ENCODE assay signal across 8 mouse cellular contexts in the genomic region with DNA sequence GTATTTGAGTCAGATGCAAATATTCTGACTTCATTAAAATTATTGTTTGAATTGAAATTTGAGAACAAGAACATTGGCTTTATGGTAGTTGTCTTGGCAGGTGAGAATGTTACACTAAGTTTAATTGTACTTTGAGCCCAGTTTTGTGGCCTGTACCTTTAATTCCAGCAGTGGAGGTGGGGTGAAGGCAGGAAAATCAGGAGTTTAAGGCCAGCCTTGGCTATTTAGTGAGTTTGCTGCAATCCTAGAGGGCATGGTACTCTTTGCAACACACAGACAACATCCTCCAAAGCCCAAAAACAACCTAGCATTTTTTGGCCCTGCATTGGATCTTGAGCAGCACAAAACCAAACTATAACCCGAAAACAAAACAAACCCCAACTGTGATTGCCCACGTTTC. TPM values are rescaled to one million over a fixed set of nuclear protein-coding genes. Genes with fewer than 3 reads are reported as not detected.
A peak's percentile ranks its signal among the peaks of the same experiment; 100 is the strongest.
DNase-seq lines count a peak whose midpoint lies in the region; ATAC-seq and TF ChIP-seq lines count a peak whose summit lies in the region.

No protein-coding gene starts in this region.

- H3K4me2 ChIP-seq in neural tube, embryonic 11.5 days (ENCODE audit: low read depth), result peak overlapping the region; percentile 60
- peak overlapping the region; percentile 88 for H3K4me2 ChIP-seq in liver, embryonic 13.5 days

- no peak for DNase-seq in gastrocnemius, adult 2 months
- no peak for DNase-seq in gastrocnemius, postnatal 36 days
- no peak for DNase-seq in neural tube, embryonic 11.5 days (ENCODE audit: low spot score)
- no peak for DNase-seq in neural tube, embryonic 10.5 days (ENCODE audit: extremely low spot score, low spot score)
- no peak for DNase-seq in liver, embryonic 13.5 days
- DNase-seq in spleen, adult 18-20 months, result no peak
- no peak for DNase-seq in adrenal gland, postnatal 36 days
- no peak for DNase-seq in adrenal gland, postnatal 14 days

- no peak for ATAC-seq in neural tube, embryonic 11.5 days (ENCODE audit: insufficient read depth, low FRiP score, low TSS enrichment)
- no peak for ATAC-seq in liver, embryonic 13.5 days (ENCODE audit: low read depth)

- peak overlapping the region; percentile 86 for H3K27ac ChIP-seq in gastrocnemius, adult 2 months
- no peak overlapping the region for H3K27ac ChIP-seq in neural tube, embryonic 11.5 days (ENCODE audit: low read depth, low read length)
- no peak overlapping the region for H3K27ac ChIP-seq in liver, embryonic 13.5 days

- H3K9me3 ChIP-seq in neural tube, embryonic 11.5 days (ENCODE audit: control insufficient read depth, low read length), result no peaks in the 10 kb centered on the region
- no peaks in the 10 kb centered on the region for H3K9me3 ChIP-seq in liver, embryonic 13.5 days (replicated peaks)

- peak overlapping the region; percentile 96 for H3K4me3 ChIP-seq in gastrocnemius, adult 2 months
- H3K4me3 ChIP-seq in neural tube, embryonic 11.5 days (ENCODE audit: low read depth, low read length), result peak overlapping the region; percentile 81
- peak overlapping the region; percentile 84 for H3K4me3 ChIP-seq in liver, embryonic 13.5 days (replicated peaks)

- peaks cover 12% of the 10 kb centered on the region for H3K4me1 ChIP-seq in neural tube, embryonic 11.5 days (ENCODE audit: control insufficient read depth, insufficient read depth, low read length)
- H3K4me1 ChIP-seq in liver, embryonic 13.5 days (replicated peaks), result peaks cover 26% of the 10 kb centered on the region

- no peaks in the 10 kb centered on the region for H3K27me3 ChIP-seq in neural tube, embryonic 11.5 days (ENCODE audit: control insufficient read depth, insufficient read depth, low read length)
- no peaks in the 10 kb centered on the region for H3K27me3 ChIP-seq in liver, embryonic 13.5 days

- no peak for TF ChIP-seq CTCF in gastrocnemius, adult 2 months (IDR thresholded peaks at IDR 0.05)

- intact Hi-C loops in gastrocnemius, adult 2 months (cut with DNase I), result no loop called here
- intact Hi-C loops in gastrocnemius, postnatal 36 days (cut with DNase I), result no loop called here

- WGBS in neural tube, embryonic 11.5 days, result 69% methylated on average over 2 of the region's 2 CpGs
- 56% methylated on average over 2 of the region's 2 CpGs for WGBS in liver, embryonic 13.5 days (ENCODE audit: insufficient replicate concordance)

- peak overlapping the region; percentile 94; the same call in 1 of the 2 replicates for H3K9ac ChIP-seq in neural tube, embryonic 11.5 days (ENCODE audit: low read length)
- H3K9ac ChIP-seq in liver, embryonic 13.5 days, result peak overlapping the region; percentile 83

- no peaks in the 10 kb centered on the region for H3K36me3 ChIP-seq in neural tube, embryonic 11.5 days (ENCODE audit: control insufficient read depth, insufficient read depth, low read length)
- H3K36me3 ChIP-seq in liver, embryonic 13.5 days, result no peaks in the 10 kb centered on the region

RNA-seq across cellular contexts. Expression of a gene that starts 1.1 kb away (rescaled TPM):
- 10 to 100 TPM in 1 of 2 experiments, 1 to 10 TPM in 1; 9.6 to 12.4 TPM for total RNA-seq in gastrocnemius, adult 2 months (2021)
- 1 to 10 TPM; 8.9 to 9.3 TPM for total RNA-seq in gastrocnemius, postnatal 36 days (2021)
- 60.6 and 65.6 TPM in 2 replicates for polyA plus RNA-seq in neural tube, embryonic 11.5 days (2014; fragmentation: Nextera tagmentation; extraction: Ambion mirVana)
- polyA plus RNA-seq in liver, embryonic 13.5 days (2015; fragmentation: Nextera tagmentation; extraction: Ambion mirVana), result 26.5 and 28.1 TPM in 2 replicates
- total RNA-seq in adrenal gland, postnatal 36 days (2021), result 10 to 100 TPM; 31.4 to 46.4 TPM
- total RNA-seq in adrenal gland, postnatal 14 days (2021), result 26.1 and 26.8 TPM in 2 replicates
